Mouse (Mus musculus) right cerebral cortex, postnatal 25 days (tissue): ENCODE measurements around the gene Nlrc4.

Experiments used
- DNase-seq: peaks from one replicate; pipeline ENCODE4 v3.0.0; 2022

The Nlrc4 gene

GRCm38 (mm10) chr17:74424401-74425005 is 34.4 kb downstream of the Nlrc4 start:
- DNase-seq = no peak

- DNase-seq = no peak
These were observed 38.3 kb downstream of the Nlrc4 start for GRCm38 (mm10) chr17:74420656-74421055.

DNA sequence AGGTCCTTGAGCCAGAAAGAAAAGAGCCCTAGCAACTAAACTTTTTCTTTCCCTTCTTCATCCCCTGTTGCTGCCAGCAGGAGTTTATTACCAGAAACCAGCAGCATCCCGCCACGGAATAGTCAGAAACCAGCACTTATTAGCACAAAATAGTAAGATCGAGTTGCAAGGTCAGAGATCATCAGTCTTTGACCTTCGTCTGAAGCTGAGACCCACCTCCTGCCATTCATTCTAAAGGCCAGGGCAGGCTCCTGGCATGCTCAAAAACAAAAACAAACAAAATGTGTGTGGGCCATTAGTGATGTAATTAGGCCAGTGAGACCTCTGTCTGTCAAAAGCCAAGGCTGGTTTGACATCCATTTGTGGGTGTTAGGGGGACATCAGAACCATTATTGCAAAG is 40.8 kb downstream of the Nlrc4 start:
- DNase-seq = no peak

GRCm38 (mm10) chr17:74416841-74417360 is 42.0 kb downstream of the Nlrc4 start:
- no peak for DNase-seq

GRCm38 (mm10) chr17:74414671-74415070 is 44.3 kb downstream of the Nlrc4 start:
- DNase-seq = no peak

DNA sequence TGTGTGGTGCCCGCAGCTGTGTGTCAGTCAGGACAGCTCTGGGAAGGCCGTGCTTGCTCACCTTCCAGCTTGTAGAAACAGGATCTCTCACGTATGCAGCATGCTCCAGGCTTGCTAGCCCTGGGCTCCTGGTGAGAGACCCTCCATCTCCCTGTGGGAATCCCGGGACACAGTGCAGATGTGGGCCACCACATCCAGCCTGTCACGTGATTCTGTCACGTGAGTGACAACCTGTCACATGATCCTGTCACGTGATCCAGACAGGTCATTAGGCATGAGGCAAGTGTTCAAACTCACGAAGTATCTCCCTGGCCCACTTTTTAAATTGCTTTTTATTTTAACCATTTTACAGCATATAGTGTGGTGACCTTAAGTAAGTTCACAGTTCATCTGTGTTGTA is 45.6 kb downstream of the Nlrc4 start:
- DNase-seq = no peak

DNA sequence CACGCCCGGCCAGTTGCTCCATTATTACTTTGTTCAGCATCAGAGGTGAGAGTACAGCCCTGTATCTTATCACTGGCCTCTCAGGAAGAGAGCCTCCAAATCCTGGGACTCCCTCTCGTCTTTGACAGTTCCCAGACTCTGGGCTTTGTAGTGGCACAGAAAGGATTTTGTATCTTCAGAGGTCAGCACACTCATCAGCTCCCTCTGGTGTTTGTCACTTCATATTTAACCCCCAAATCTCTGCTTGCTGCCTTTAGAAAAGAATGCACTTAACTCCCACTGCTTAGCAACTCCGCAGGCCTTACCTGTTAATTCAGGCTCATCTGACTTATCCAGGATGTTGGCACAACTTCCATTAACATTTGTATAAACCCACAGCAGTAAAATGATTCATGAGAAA is 49.2 kb downstream of the Nlrc4 start:
- DNase-seq = no peak

- DNase-seq = no peak
These were observed 52.5 kb downstream of the Nlrc4 start for GRCm38 (mm10) chr17:74406487-74406886.

- no peak for DNase-seq
These were observed 56.3 kb downstream of the Nlrc4 start for GRCm38 (mm10) chr17:74402486-74403222.

DNA sequence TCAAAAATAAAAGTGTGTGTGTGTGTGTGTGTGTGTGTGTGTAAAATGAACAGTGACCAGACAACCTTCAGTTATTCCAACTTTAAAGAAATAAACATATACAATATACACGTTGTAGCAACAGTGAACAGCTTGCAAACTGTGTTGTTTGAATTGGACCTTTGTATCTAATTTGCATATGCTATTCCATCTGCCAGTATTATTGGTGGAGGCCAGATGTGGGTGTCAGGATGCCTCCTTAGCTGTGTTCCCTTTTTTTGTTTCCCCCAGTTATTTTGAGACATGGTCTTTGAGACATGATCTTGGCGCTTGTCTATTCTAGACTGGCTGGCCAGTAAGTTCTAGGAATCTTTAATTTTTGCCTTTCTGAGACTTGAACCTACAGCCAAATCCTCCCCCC is 61.8 kb downstream of the Nlrc4 start:
- no peak for DNase-seq

DNA sequence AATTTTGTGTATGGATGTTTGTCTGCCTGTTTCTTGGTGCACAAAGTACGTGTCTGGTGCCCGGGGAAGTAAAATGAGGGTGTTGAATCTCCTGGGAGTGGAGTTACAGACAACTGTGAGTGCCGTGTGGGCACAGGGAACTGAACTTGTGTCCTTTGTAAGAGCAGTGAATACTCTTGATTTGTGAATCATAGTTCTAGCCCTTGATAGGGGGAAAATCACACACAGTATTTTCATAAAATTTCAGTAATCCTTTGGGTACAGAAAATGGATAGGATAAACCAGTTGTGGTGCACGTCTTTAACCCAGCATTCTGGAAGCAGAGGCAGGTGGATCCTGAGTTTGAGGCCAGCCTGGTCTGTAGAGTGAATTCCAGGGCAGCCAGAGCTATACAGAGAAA is 62.2 kb downstream of the Nlrc4 start:
- no peak for DNase-seq

GRCm38 (mm10) chr17:74395383-74396065 is 63.4 kb downstream of the Nlrc4 start, which contains the start of gene Slc30a6:
Gene Slc30a6 (plus strand): TSS chr17:74395608.
- peak; percentile 95 for DNase-seq

DNA sequence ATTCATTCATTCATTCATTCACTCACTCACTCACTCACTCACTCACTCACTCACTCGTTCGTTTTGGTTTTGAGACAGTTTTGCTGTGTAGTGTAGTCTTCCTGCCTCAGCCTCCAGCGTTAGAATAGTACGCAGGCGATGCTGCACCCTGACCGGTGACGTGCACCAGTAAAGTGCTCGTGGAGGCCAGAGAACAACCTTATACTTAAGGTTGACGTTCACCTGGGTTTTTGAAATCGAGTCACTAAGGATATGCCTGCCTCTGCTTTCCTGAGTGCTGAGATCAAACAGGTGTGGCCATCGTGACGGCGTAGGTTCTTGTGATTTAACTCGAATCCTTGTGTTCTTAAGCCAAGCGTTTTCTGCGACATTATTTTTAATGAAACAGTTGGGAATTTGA is 64.1 kb downstream of the Nlrc4 start:
- DNase-seq = no peak

- DNase-seq = no peak
These were observed 64.6 kb downstream of the Nlrc4 start for GRCm38 (mm10) chr17:74394381-74394780.

DNA sequence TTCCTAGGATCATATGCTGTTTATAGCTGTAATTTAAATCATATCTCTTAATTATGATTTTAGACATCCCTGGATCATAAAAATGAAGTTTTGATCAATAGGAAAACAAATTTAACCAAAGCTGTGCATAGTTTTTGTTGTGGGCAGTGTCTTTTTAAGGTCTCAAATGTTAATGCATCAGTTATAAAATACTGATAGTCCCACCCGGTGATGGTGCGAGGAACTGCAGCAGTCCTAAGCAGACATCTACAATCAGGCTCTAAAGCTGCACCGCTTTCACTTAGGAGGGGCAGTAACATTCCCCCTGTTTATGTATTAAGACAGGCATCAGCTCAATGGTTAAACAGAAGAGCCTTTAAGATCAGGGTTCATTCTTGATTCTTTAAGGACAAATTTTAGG is 69.1 kb downstream of the Nlrc4 start:
- DNase-seq = no peak

GRCm38 (mm10) chr17:74386657-74387056 is 72.3 kb downstream of the Nlrc4 start:
- DNase-seq = no peak

DNA sequence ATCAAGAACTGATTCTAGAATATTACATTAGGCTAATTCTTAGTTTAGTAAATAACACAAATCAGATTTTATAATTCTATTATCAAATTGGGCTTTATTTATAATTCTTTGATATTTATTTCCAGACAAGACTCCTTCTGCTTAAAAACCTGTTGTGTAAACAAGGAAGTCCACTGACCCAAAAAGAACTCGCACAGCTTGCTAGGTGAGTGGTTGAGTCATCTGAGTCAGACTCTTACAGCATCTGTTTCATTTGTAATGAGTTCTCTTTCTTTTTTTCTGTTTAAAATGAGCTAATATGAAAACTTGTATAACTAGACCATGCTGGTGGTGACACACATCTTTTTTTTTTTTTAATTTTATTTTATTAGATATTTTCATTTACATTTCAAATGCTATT is 82.0 kb downstream of the Nlrc4 start:
- DNase-seq = no peak
